Mouse (Mus musculus) hindbrain, postnatal 0 days (tissue): ENCODE measurements around the gene Atpaf2. TPM values are rescaled to one million over a fixed set of nuclear protein-coding genes. Genes with fewer than 3 reads are reported as not detected.

Experiments
- ATAC-seq: fragments of 200-750 bp; cut with Nextera tagmentation; 2 replicates; pipeline ENCODE4 v1.8.0; 2017; ENCODE audit warnings: mild to moderate bottlenecking, moderate TSS enrichment, moderate library complexity
- DNase-seq: peaks from one replicate; pipeline ENCODE4 v3.0.0-alpha.2; 2015; ENCODE audit warnings: low spot score
- H3K27ac ChIP-seq: fragments of 300-500 bp; sonication (generic); 2 replicates; pipeline ENCODE4 v1.5.1; 2014; ENCODE audit warnings: mild to moderate bottlenecking
- H3K27me3 ChIP-seq: fragments of 300-500 bp; sonication (generic); 2 replicates; pipeline ENCODE4 v1.6.1; 2014; ENCODE audit warnings: low read length, mixed read lengths; ENCODE audit not compliant: insufficient read depth
- H3K36me3 ChIP-seq: fragments of 300-500 bp; sonication (generic); 2 replicates; pipeline ENCODE4 v1.6.1; 2014; ENCODE audit warnings: low read length, mixed read lengths; ENCODE audit not compliant: insufficient read depth
- H3K4me1 ChIP-seq: fragments of 300-500 bp; sonication (generic); 2 replicates; pipeline ENCODE4 v1.6.1; 2014; ENCODE audit warnings: antibody characterized with exemption, low read length, mixed read lengths; ENCODE audit not compliant: insufficient read depth
- H3K4me2 ChIP-seq: fragments of 300-500 bp; sonication (generic); 2 replicates; pipeline ENCODE4 v1.6.1; 2014; ENCODE audit warnings: low read depth, mild to moderate bottlenecking, low read length, moderate library complexity, mixed read lengths
- H3K4me3 ChIP-seq: fragments of 300-500 bp; sonication (generic); 2 replicates; pipeline ENCODE4 v1.5.1; 2014; ENCODE audit warnings: low read length
- H3K9ac ChIP-seq: fragments of 300-500 bp; sonication (generic); replicated peaks from 2 replicates; pipeline ENCODE4 v1.6.1; 2014; ENCODE audit warnings: mild to moderate bottlenecking, low read length, moderate library complexity, mixed read lengths
- H3K9me3 ChIP-seq: fragments of 300-500 bp; sonication (generic); 2 replicates; pipeline ENCODE4 v1.6.1; 2016; ENCODE audit warnings: low read length, mixed read lengths
- CTCF ChIP-seq: IDR thresholded peaks from 2 replicates; pipeline ENCODE4 v1.5.1; 2016; ENCODE audit warnings: antibody characterized with exemption, control low read depth, low read depth
- WGBS: fragments of 180-500 bp; shearing (Covaris S2); extraction: QIAGEN DNeasy Blood & Tissue Kit; methylation state at CpG from one replicate; pipeline ENCODE4 v1.1.7; 2014; 5-methylcytosine and 5-hydroxymethylcytosine counted together
- polyA plus RNA-seq: library from polyadenylated mRNA; unstranded; fragments of >200 nt; fragmentation: Nextera tagmentation; extraction: Ambion mirVana; gene quantifications from 2 replicates; pipeline ENCODE4 v1.2.1, GENCODE M21; 2015
- total RNA-seq: library from RNA; depleted of rRNA; stranded (reverse); fragments of >200 nt; gene quantifications from 2 replicates; pipeline ENCODE4 v1.2.3, GENCODE M21; 2014

The Atpaf2 gene
- total and polyA plus RNA-seq, 2 experiments from 2014 or later = 29.2 to 45.8 TPM

GRCm38 (mm10) chr11:60384762-60385421 is 33.4 kb downstream of the Atpaf2 start:
- H3K4me3 ChIP-seq = no peak overlapping the region
- WGBS = 4% methylated on average over 16 of the region's 16 CpGs

GRCm38 (mm10) chr11:60383518-60383917 is 34.7 kb downstream of the Atpaf2 start:
- no peak for TF ChIP-seq CTCF
- no peak overlapping the region for H3K9ac ChIP-seq
- H3K4me3 ChIP-seq = no peak overlapping the region
- WGBS = 93% methylated on average over 6 of the region's 6 CpGs
- DNase-seq (no peak), ATAC-seq (no peak)
- H3K27me3 ChIP-seq = no peaks in the 10 kb centered on the region
- no peak overlapping the region for H3K4me2 ChIP-seq
- no peaks in the 10 kb centered on the region for H3K9me3 ChIP-seq
- H3K27ac ChIP-seq = no peak overlapping the region
- H3K4me1 ChIP-seq = peaks cover 16% of the 10 kb centered on the region
- no peaks in the 10 kb centered on the region for H3K36me3 ChIP-seq

More at GRCm38 (mm10) chr11:60384762-60385421, 33.4 kb downstream of the Atpaf2 start:
- no peak for TF ChIP-seq CTCF
- H3K36me3 ChIP-seq = no peaks in the 10 kb centered on the region
- no peaks in the 10 kb centered on the region for H3K27me3 ChIP-seq
- peak; percentile 85 for ATAC-seq
- H3K4me1 ChIP-seq = peaks cover 16% of the 10 kb centered on the region
- DNase-seq = peak; percentile 84
- H3K9me3 ChIP-seq = no peaks in the 10 kb centered on the region
- peak overlapping the region; percentile 41 for H3K4me2 ChIP-seq
- H3K9ac ChIP-seq = peak overlapping the region; percentile 13; the same call in 1 of the 2 replicates
- H3K27ac ChIP-seq = peak overlapping the region; percentile 83

GRCm38 (mm10) chr11:60374481-60374880 is 43.8 kb downstream of the Atpaf2 start:
- DNase-seq (no peak), ATAC-seq (no peak)
- TF ChIP-seq CTCF = no peak
- no peaks in the 10 kb centered on the region for H3K9me3 ChIP-seq
- H3K4me1 ChIP-seq = no peaks in the 10 kb centered on the region
- no peak overlapping the region for H3K27ac ChIP-seq
- WGBS = 82% methylated on average over 6 of the region's 6 CpGs
- H3K36me3 ChIP-seq = no peaks in the 10 kb centered on the region
- no peak overlapping the region for H3K9ac ChIP-seq
- no peaks in the 10 kb centered on the region for H3K27me3 ChIP-seq
- H3K4me3 ChIP-seq = no peak overlapping the region
- no peak overlapping the region for H3K4me2 ChIP-seq

GRCm38 (mm10) chr11:60370431-60370830 is 47.8 kb downstream of the Atpaf2 start:
- no peak overlapping the region for H3K4me3 ChIP-seq
- H3K4me2 ChIP-seq = no peak overlapping the region
- no peak for DNase-seq
- no peaks in the 10 kb centered on the region for H3K4me1 ChIP-seq
- no peak for ATAC-seq
- no peaks in the 10 kb centered on the region for H3K9me3 ChIP-seq
- no peak overlapping the region for H3K9ac ChIP-seq
- no peaks in the 10 kb centered on the region for H3K36me3 ChIP-seq
- no peaks in the 10 kb centered on the region for H3K27me3 ChIP-seq
- no peak for TF ChIP-seq CTCF
- H3K27ac ChIP-seq = no peak overlapping the region
- whole genome bisulfite sequencing = 77% methylated on average over 13 of the region's 13 CpGs

- Histone ChIP-seq H3K9ac (no peak overlapping the region), H3K4me1 (no peaks in the 10 kb centered on the region), H3K4me2 (no peak overlapping the region), H3K9me3 (no peaks in the 10 kb centered on the region), H3K27ac (no peak overlapping the region), H3K4me3 (no peak overlapping the region), H3K36me3 (no peaks in the 10 kb centered on the region), H3K27me3 (no peaks in the 10 kb centered on the region)
- ATAC-seq = no peak
- TF ChIP-seq CTCF = no peak
- DNase-seq = no peak
- WGBS = 42% methylated on average over 4 of the region's 4 CpGs
These were observed 48.8 kb downstream of the Atpaf2 start for GRCm38 (mm10) chr11:60369448-60369847.

GRCm38 (mm10) chr11:60368909-60369308 is 49.3 kb downstream of the Atpaf2 start:
- H3K36me3 ChIP-seq = no peaks in the 10 kb centered on the region
- H3K4me3 ChIP-seq = no peak overlapping the region
- TF ChIP-seq CTCF = no peak
- no peak for DNase-seq
- H3K4me2 ChIP-seq = no peak overlapping the region
- ATAC-seq = no peak
- H3K27me3 ChIP-seq = no peaks in the 10 kb centered on the region
- no peak overlapping the region for H3K27ac ChIP-seq
- H3K9ac ChIP-seq = no peak overlapping the region
- H3K4me1 ChIP-seq = no peaks in the 10 kb centered on the region
- WGBS = 71% methylated on average over 4 of the region's 4 CpGs
- H3K9me3 ChIP-seq = no peaks in the 10 kb centered on the region

GRCm38 (mm10) chr11:60367256-60367655 is 51.0 kb downstream of the Atpaf2 start:
- WGBS = 86% methylated on average over 3 of the region's 3 CpGs
- H3K9me3 ChIP-seq = no peaks in the 10 kb centered on the region
- peak; percentile 33; the same call in 1 of the 2 replicates for TF ChIP-seq CTCF
- H3K27ac ChIP-seq = no peak overlapping the region
- no peaks in the 10 kb centered on the region for H3K36me3 ChIP-seq
- no peaks in the 10 kb centered on the region for H3K4me1 ChIP-seq
- DNase-seq = no peak
- no peak for ATAC-seq
- H3K4me3 ChIP-seq = no peak overlapping the region
- no peaks in the 10 kb centered on the region for H3K27me3 ChIP-seq
- H3K4me2 ChIP-seq = no peak overlapping the region
- no peak overlapping the region for H3K9ac ChIP-seq
